Mouse (Mus musculus) hindbrain, embryonic 16.5 days (tissue): ENCODE results near the gene Rtel1. TPM values are rescaled to one million over a fixed set of nuclear protein-coding genes. Genes with fewer than 3 reads are reported as not detected.
"Not testable (repeated sequence)": the region's sequence is repeated elsewhere in the genome, so short reads cannot be mapped to it uniquely, and the experiment has no call there.

ENCODE experiments used
- ATAC-seq: fragments of 200-750 bp; cut with Nextera tagmentation; 2 replicates; pipeline ENCODE4 v1.8.0; 2017; ENCODE audit warnings: moderate TSS enrichment, moderate library complexity
- H3K27ac ChIP-seq: fragments of 300-500 bp; sonication (generic); 2 replicates; pipeline ENCODE4 v1.5.1; 2014; ENCODE audit warnings: low read depth, mild to moderate bottlenecking, control low read depth, low read length, moderate library complexity
- H3K27me3 ChIP-seq: fragments of 300-500 bp; sonication (generic); replicated peaks from 2 replicates; pipeline ENCODE4 v1.6.1; 2014; ENCODE audit warnings: low read length; ENCODE audit not compliant: control insufficient read depth, insufficient read depth
- H3K36me3 ChIP-seq: fragments of 300-500 bp; sonication (generic); 2 replicates; pipeline ENCODE4 v1.6.1; 2014; ENCODE audit warnings: mild to moderate bottlenecking, low read length, moderate library complexity, mixed read lengths; ENCODE audit not compliant: control insufficient read depth, insufficient read depth
- H3K4me1 ChIP-seq: fragments of 300-500 bp; sonication (generic); 2 replicates; pipeline ENCODE4 v1.6.1; 2014; ENCODE audit warnings: low read depth, low read length; ENCODE audit not compliant: control insufficient read depth, insufficient read depth
- H3K4me2 ChIP-seq: fragments of 300-500 bp; sonication (generic); 2 replicates; pipeline ENCODE4 v1.6.1; 2014; ENCODE audit warnings: mild to moderate bottlenecking, low read length, control low read depth, moderate library complexity
- H3K4me3 ChIP-seq: fragments of 300-500 bp; sonication (generic); 2 replicates; pipeline ENCODE4 v1.5.1; 2014; ENCODE audit warnings: mild to moderate bottlenecking, low read length, control low read depth, moderate library complexity
- H3K9ac ChIP-seq: fragments of 300-500 bp; sonication (generic); 2 replicates; pipeline ENCODE4 v1.6.1; 2014; ENCODE audit warnings: low read depth, mild to moderate bottlenecking, control low read depth, low read length, moderate library complexity
- H3K9me3 ChIP-seq: fragments of 300-500 bp; sonication (generic); 2 replicates; pipeline ENCODE4 v1.6.1; 2014; ENCODE audit warnings: mild to moderate bottlenecking, low read length, moderate library complexity; ENCODE audit not compliant: control insufficient read depth
- WGBS: fragments of 180-500 bp; shearing (Covaris S2); extraction: QIAGEN DNeasy Blood & Tissue Kit; methylation state at CpG from one replicate; pipeline ENCODE4 v1.1.7; 2014; 5-methylcytosine and 5-hydroxymethylcytosine counted together
- polyA plus RNA-seq: library from polyadenylated mRNA; unstranded; fragments of >200 nt; fragmentation: Nextera tagmentation; extraction: Ambion mirVana; gene quantifications from 2 replicates; pipeline ENCODE4 v1.2.1, GENCODE M21; 2015

The Rtel1 gene
- polyA plus RNA-seq, 1 experiment from 2014 or later, result 33.7 TPM

- Histone ChIP-seq H3K4me3 (peak within 1 kb of the TSS; percentile 74), H3K4me2 (peak within 1 kb of the TSS; percentile 59), H3K4me1 (peaks cover 14% of the 10 kb centered on the region), H3K27ac (peak within 1 kb of the TSS; percentile 96), H3K9ac (peak within 1 kb of the TSS; percentile 91)
- under 1% methylated on average over 8 of the region's 38 CpGs for WGBS
- not testable (repeated sequence) for H3K27me3 ChIP-seq, H3K9me3 ChIP-seq, H3K36me3 ChIP-seq
- peak; percentile 96 for ATAC-seq
Measured at GRCm38 (mm10) chr2:181287958-181288350, 31.6 kb upstream of the Rtel1 start, which contains the start of gene Gmeb2. Gmeb2 (minus strand) TSS chr2:181288035.

- 84% methylated on average over 3 of the region's 3 CpGs for WGBS
- H3K27ac ChIP-seq, result no peak overlapping the region
- no peaks in the 10 kb centered on the region for H3K27me3 ChIP-seq
- no peak for ATAC-seq
- H3K4me3 ChIP-seq, result peak overlapping the region; percentile 74; the same call in 1 of the 2 replicates
- H3K36me3 ChIP-seq, result no peaks in the 10 kb centered on the region
- peaks cover 14% of the 10 kb centered on the region for H3K4me1 ChIP-seq
- H3K9ac ChIP-seq, result no peak overlapping the region
- no peaks in the 10 kb centered on the region for H3K9me3 ChIP-seq
- H3K4me2 ChIP-seq, result peak overlapping the region; percentile 53
Measured at GRCm38 (mm10) chr2:181288691-181289090, 30.8 kb upstream of the Rtel1 start.

- 92% methylated on average over 1 of the region's 1 CpGs for WGBS
- Histone ChIP-seq H3K4me2 (no peak overlapping the region), H3K4me1 (peaks cover 14% of the 10 kb centered on the region), H3K36me3 (no peaks in the 10 kb centered on the region), H3K27ac (no peak overlapping the region), H3K4me3 (no peak overlapping the region), H3K9me3 (no peaks in the 10 kb centered on the region), H3K9ac (no peak overlapping the region), H3K27me3 (no peaks in the 10 kb centered on the region)
- ATAC-seq, result no peak
Measured at GRCm38 (mm10) chr2:181290937-181291336, 28.6 kb upstream of the Rtel1 start.

GRCm38 (mm10) chr2:181302041-181302440, 17.5 kb upstream of the Rtel1 start:
- no peak overlapping the region for H3K9ac ChIP-seq
- H3K4me3 ChIP-seq, result no peak overlapping the region
- peaks cover 15% of the 10 kb centered on the region for H3K36me3 ChIP-seq
- ATAC-seq, result no peak
- H3K9me3 ChIP-seq, result no peaks in the 10 kb centered on the region
- no peaks in the 10 kb centered on the region for H3K4me1 ChIP-seq
- no peaks in the 10 kb centered on the region for H3K27me3 ChIP-seq
- H3K27ac ChIP-seq, result no peak overlapping the region
- H3K4me2 ChIP-seq, result no peak overlapping the region
- whole genome bisulfite sequencing, result 48% methylated on average over 3 of the region's 3 CpGs

- Histone ChIP-seq H3K4me1 (peaks cover 4% of the 10 kb centered on the region), H3K4me3 (no peak overlapping the region), H3K27me3 (no peaks in the 10 kb centered on the region), H3K4me2 (no peak overlapping the region), H3K9me3 (no peaks in the 10 kb centered on the region), H3K9ac (no peak overlapping the region), H3K27ac (no peak overlapping the region), H3K36me3 (peaks cover 30% of the 10 kb centered on the region)
- no peak for ATAC-seq
- 91% methylated on average over 1 of the region's 1 CpGs for WGBS
Measured at GRCm38 (mm10) chr2:181304944-181305343, 14.6 kb upstream of the Rtel1 start.

- H3K4me3 ChIP-seq, result no peak overlapping the region
- peak; percentile 74 for ATAC-seq
- WGBS, result 9% methylated on average over 30 of the region's 30 CpGs
- H3K9me3 ChIP-seq, result no peaks in the 10 kb centered on the region
- H3K36me3 ChIP-seq, result peaks cover 27% of the 10 kb centered on the region
- H3K27me3 ChIP-seq, result no peaks in the 10 kb centered on the region
- peak overlapping the region; percentile 17; the same call in 1 of the 2 replicates for H3K9ac ChIP-seq
- 0 out of 2 replicates have a peak overlapping the region, but pooled peaks have one; percentile 5 for H3K4me2 ChIP-seq
- H3K4me1 ChIP-seq, result peaks cover 14% of the 10 kb centered on the region
- H3K27ac ChIP-seq, result no peak overlapping the region
Measured at GRCm38 (mm10) chr2:181307144-181307804, 12.3 kb upstream of the Rtel1 start.

GRCm38 (mm10) chr2:181312435-181312834, 7.1 kb upstream of the Rtel1 start:
- peaks cover 15% of the 10 kb centered on the region for H3K4me1 ChIP-seq
- H3K36me3 ChIP-seq, result peaks cover 15% of the 10 kb centered on the region
- ATAC-seq, result no peak
- no peaks in the 10 kb centered on the region for H3K9me3 ChIP-seq
- H3K27me3 ChIP-seq, result no peaks in the 10 kb centered on the region
- H3K4me3 ChIP-seq, result peak overlapping the region; percentile 73
- WGBS, result 55% methylated on average over 3 of the region's 3 CpGs
- H3K9ac ChIP-seq, result peak overlapping the region; percentile 89
- peak overlapping the region; percentile 86; the same call in 1 of the 2 replicates for H3K27ac ChIP-seq
- H3K4me2 ChIP-seq, result peak overlapping the region; percentile 86

GRCm38 (mm10) chr2:181313006-181313343, 6.6 kb upstream of the Rtel1 start:
- no peaks in the 10 kb centered on the region for H3K27me3 ChIP-seq
- peak overlapping the region; percentile 73 for H3K4me3 ChIP-seq
- peak; percentile 7; the same call in 1 of the 2 replicates for ATAC-seq
- H3K9ac ChIP-seq, result peak overlapping the region; percentile 89
- 9% methylated on average over 5 of the region's 5 CpGs for WGBS
- peaks cover 10% of the 10 kb centered on the region for H3K36me3 ChIP-seq
- H3K9me3 ChIP-seq, result no peaks in the 10 kb centered on the region
- peak overlapping the region; percentile 86 for H3K4me2 ChIP-seq
- H3K27ac ChIP-seq, result peak overlapping the region; percentile 86
- H3K4me1 ChIP-seq, result peaks cover 14% of the 10 kb centered on the region

- peak; percentile 81 for ATAC-seq
- H3K4me1 ChIP-seq, result peaks cover 14% of the 10 kb centered on the region
Measured at GRCm38 (mm10) chr2:181313344-181314079, 6.0 kb upstream of the Rtel1 start.

More at GRCm38 (mm10) chr2:181313344-181314079, 6.0 kb upstream of the Rtel1 start:
- H3K36me3 ChIP-seq, result peaks cover 6% of the 10 kb centered on the region
- 3% methylated on average over 35 of the region's 35 CpGs for WGBS
- peak overlapping the region; percentile 86 for H3K27ac ChIP-seq
- H3K9me3 ChIP-seq, result no peaks in the 10 kb centered on the region
- peak overlapping the region; percentile 73 for H3K4me3 ChIP-seq
- peak overlapping the region; percentile 89 for H3K9ac ChIP-seq
- no peaks in the 10 kb centered on the region for H3K27me3 ChIP-seq
- H3K4me2 ChIP-seq, result peak overlapping the region; percentile 86
